Mouse (Mus musculus): ENCODE results near the gene Dgcr2.

Gene Dgcr2

DNA sequence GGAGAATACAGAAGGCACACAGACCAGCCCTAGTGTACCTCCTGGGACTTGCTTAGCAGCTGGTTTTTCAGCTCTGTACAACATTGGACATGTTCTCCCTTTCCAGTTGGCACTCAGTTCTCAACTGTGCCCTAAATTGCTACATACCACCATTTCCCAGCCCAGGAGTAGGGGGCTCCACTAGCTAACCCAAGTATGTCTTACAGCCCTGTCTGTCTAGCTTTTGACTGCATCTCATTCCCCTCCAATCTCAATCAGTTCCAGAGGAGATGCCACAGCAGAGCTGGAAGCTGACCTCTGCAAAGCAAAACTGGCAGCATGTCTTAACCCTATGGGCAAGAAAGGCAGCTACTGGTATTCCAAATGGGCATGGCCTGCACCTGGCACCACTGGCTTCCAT, 2.3 kb downstream of the Dgcr2 start:
- no peak for DNase-seq

- no peak for DNase-seq
Measured at GRCm38 (mm10) chr16:17893923-17894322, 4.4 kb downstream of the Dgcr2 start, which contains the start of gene Tssk1. Gene Tssk1 (plus strand): TSS chr16:17894223.

DNA sequence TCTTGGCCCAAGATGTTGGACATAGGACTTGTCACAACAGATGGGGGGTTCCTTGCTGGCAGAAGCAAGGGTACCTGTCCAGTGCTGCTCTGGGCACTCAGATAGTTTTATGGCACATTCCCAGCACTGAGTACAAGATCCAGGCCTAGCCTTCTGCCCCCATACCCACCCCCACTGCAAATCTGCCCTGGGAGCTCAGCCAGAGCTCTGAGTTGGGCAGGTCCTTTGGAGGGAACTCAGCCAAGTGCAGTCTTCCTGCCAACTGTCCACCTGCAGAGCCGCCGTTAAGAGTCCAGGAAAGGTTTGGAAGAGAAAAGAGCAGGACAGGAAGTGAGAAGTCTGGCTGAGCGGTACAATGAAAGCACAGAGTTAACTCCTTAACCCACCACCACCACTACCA, 5.8 kb downstream of the Dgcr2 start:
- peak; percentile 87 for DNase-seq

DNA sequence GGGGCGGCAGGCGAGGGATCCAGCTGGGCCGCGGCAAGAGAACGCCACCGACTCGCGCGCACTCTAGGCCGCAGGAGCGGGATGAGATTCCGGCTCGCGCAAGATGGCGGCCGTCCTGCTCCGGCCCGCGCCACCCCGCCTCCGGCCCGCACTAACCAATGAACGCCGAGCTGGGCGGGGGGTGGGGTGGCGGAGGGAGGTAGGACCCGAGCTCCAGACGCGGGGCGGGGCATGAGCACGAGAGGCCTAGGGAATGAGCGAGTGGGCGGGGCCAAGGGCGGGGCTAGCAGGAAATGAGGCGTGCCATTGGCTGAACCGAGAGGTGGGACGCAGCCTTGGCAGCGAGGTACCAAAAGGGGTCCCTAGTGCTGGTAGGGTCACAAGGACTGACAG, 6.8 kb downstream of the Dgcr2 start, which contains the start of gene Gm20518:
Gene Gm20518 (minus strand): TSS at position 105 of the 393 bp plus-strand sequence.
- DNase-seq, result peak; percentile 100

DNA sequence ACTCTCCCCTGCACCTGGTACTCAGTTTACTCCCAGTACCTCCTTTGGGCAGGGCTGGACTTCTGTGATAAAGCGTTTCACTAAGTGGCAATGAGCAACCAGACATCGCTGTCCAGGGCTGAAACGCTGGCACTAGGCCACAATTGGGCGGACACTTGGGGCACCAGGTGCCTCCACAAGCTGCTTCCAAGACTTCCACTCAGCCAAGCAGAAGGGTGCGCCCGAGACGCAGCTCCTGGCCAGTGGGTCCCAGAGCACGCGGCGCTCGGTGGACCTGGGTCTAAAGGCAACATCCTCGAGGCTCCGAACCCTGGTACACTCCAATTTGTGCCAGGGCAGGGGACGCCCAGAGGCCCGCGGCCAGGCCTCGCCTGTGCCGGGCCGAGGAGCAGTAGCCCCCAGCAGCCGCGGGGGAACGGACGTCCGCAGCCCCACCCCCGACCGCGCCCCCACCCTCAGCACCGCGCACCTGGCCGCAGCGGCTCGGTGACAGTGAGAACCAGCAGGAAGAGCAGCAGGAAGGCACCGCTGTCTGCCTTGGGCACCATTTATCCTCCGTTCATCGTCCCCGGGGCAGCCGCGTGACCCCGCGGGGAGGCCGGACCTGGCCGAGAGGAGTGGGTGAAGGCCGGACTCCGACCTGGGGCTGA, 7.3 kb downstream of the Dgcr2 start:
- peak; percentile 91 for DNase-seq

- no peak for DNase-seq
Measured at GRCm38 (mm10) chr16:17890342-17890727, 8.0 kb downstream of the Dgcr2 start.

DNA sequence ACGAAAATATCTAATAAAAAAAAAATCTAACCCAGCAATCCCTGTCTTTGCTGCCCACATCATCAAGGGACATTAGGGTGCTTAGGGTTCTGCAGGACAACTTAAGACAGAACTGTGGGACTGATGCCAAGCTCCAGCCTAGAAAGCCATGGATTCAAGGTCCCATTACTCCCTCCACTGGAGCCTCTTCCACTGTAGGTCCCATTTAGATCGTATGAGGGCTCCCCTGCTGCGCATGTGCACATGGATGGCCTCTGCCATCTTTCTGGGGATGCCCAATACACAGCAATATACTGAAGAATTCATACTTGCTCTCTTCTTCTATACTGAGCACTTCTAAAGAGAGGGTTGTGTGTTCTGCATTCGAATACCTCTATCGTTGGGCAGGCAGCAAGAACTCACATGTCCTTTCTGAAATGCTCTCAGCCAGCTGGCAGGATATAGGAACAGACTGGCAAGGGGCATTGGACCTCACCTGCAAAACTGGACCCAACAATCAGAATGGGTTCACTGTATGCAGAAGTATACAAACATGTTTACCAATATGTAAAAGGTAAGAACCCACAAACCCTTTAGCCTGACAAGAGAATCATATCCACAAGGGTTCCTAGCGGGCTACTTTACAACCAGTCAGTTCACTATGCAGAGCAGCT, 8.5 kb downstream of the Dgcr2 start:
- no peak for DNase-seq

DNA sequence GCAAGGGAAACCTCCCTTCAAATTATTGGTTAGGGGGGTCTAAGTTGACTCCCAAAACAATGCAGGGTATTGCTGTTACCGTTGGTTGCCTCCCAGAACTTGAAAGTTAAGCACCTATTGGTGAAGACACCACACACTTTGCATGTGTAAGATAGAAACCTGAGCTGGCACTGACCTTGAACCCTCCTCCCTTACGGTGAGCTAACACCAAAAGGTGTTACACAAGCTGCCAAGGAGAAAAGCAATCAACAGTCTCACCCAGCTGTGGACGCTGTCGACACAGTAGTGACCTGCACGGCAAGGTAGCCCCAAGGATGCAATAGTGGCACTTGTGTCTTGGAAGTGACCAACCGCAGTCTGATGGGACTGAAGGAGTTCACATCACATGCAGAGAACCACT, 14.2 kb downstream of the Dgcr2 start:
- no peak for DNase-seq

- no peak for DNase-seq
Measured at GRCm38 (mm10) chr16:17882196-17882595, 16.2 kb downstream of the Dgcr2 start.

- DNase-seq, result no peak
Measured at GRCm38 (mm10) chr16:17879571-17879970, 18.8 kb downstream of the Dgcr2 start.

GRCm38 (mm10) chr16:17876096-17876495, 22.3 kb downstream of the Dgcr2 start:
- no peak for DNase-seq

DNA sequence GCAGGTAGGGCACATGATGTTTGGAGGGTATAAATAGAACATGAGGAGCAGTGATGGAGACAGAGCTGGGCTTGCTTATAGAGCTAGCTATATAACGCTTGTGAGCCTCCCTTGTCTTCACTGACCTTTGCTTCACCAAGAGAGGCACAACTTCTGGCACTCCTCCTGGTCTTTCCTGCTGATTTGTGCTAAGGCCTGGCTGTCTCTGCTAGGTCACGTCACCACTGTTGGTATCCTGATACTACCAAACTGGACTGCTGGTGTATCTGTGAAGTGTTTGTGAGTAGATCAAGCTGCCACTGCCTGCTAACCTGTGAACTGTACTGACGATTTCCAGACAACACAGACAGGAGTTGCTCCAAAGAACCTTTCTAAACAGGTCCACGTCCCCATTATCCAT, 23.2 kb downstream of the Dgcr2 start:
- no peak for DNase-seq

DNA sequence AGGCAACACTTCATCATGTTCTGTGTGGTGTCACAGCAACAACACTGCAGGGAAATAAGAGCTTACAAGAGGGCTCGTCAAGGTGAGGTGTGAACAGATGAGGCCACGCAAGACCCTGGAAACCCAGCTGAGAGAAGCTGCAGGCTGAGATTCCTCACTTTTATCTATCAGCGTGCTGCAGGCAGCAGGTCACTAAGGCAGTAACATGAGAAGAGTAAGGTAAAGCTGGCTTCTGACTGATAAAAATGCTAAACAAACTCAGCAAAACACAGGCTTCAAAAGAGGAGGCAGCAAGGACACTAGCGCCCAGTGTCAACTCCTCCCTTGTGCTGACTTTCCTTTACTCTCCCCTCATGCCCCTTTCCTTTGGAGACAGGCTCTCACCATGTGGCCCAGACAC, 25.4 kb downstream of the Dgcr2 start:
- DNase-seq, result no peak

GRCm38 (mm10) chr16:17871248-17871647, 27.1 kb downstream of the Dgcr2 start:
- DNase-seq, result no peak

GRCm38 (mm10) chr16:17865770-17866169, 32.6 kb downstream of the Dgcr2 start:
- DNase-seq, result no peak

GRCm38 (mm10) chr16:17865293-17865692, 33.1 kb downstream of the Dgcr2 start:
- no peak for DNase-seq

GRCm38 (mm10) chr16:17858592-17858991, 39.8 kb downstream of the Dgcr2 start:
- no peak for DNase-seq

DNA sequence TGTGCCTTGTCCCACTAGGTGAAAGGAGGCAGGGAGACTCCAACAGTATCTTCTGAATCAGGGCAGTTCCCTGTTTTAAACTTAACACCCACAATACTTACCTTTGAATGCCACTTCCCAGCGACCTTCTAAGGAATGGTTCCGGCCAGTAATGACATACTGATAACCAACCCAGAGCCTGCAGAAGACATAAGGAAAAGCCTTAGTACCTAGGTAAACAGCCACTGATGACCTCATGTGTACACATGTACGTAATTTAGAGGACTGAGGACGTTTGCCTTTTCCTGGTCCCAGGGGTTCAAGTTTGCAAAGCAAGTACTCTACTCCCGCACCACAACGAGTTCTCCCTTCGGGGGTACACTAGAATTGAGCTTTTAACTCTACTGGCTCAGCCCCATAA, 41.2 kb downstream of the Dgcr2 start:
- DNase-seq, result no peak

DNA sequence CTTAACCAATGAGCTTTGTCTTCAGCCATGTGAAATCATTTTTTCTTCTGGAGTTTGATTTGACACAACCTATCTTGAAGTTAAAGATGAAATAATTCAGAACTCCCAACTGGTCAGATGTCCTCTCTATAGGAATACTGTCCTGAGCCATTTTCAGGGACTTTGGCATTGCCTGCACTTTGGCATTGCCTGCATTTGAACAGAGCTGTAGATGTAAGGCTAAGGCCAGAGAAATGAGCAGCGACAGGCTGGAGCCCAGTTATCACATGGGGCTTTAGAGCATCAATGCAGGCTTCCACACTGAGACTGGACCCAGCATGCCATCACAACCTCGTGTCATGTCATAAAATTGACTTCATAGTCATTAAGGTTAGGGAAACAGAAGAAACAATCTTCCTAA, 45.1 kb downstream of the Dgcr2 start:
- DNase-seq, result no peak

- peak; percentile 86 for DNase-seq
Measured at GRCm38 (mm10) chr16:17851860-17852259, 46.5 kb downstream of the Dgcr2 start.

DNA sequence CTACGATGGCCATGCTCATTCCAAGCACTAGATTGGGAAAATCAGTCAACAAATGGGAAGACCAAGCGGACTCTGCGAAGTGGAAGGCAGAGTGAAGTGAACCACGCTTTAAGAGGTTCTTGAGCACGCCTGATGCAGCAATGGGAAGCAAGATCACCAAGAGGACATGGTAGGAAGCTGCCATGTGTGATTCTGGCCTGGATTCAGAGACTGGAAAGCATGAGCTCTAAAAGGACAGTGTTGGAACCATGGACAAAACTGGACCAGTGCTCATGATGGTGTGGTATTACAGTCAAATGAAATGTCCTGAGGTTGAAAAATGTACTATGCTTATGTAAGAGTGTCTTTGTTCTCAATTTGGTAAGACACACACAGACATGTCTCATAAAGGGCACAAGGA, 47.0 kb downstream of the Dgcr2 start:
- no peak for DNase-seq

DNA sequence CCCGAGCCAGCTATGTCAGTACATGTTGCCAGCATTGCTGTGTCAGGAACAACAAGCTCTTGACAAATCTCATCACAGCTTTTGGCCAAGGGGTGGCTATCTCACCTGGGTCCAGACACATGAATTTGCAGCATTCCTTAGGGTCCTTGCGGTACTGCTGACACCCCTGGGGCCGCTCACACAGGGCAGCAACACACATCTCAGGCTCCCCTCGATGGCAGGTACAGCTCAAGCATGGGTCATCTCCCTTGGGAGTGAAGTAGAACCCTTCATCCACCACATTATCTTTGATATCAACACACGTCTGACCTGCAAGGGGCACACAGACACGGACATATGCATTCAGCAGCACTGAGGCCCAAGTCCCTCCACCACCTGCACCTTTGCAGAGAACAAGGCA, 48.9 kb downstream of the Dgcr2 start:
- DNase-seq, result no peak

DNA sequence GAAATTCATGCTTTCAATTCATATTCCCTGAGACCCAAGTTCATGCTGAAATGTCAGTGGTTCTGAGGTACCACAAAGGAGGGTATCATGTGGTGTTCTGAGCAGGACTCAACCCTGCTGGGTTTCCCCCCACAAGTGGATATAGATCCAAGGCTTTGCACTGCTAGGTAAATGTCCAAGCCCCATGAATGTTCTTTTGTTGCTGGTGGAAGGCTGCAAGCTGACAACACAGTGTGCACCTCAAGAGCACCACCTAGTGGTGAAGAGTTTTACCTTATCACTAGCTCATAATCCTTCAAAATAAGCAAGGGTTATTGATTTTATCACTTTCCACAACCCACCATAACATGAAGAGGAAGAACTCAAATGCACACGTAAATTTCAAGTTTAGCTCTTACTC, 49.4 kb downstream of the Dgcr2 start:
- no peak for DNase-seq

DNA sequence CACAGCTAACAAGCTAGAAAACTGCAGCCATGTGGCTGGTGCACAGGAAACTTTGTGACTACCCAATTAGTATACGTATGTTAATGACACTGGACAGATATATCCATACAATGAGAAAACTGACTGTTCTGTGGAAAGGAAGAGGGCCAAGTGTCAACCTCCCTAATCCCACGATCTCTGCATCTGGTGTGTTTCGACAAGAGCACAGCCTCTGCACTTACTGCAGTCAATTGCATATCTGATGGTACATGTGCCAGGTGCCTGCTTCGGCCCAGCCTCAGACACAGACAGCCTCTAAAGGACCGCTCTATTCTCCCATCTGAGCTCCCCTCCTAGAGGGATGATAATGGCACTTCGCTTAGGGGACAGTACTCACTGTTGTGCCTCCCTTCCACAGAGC, 49.9 kb downstream of the Dgcr2 start:
- DNase-seq, result no peak

Measured in cerebellum, adult 11 months (tissue).